Mouse (Mus musculus): ENCODE data around the gene Epor.

- no peak for TF ChIP-seq EP300 (IDR thresholded peaks at IDR 0.05; ENCODE audit: low read depth)
- TF ChIP-seq CTCF (IDR thresholded peaks at IDR 0.05; ENCODE audit: low read depth): no peak
Measured at GRCm38 (mm10) chr9:21923036-21923435, 40.3 kb downstream of the Epor start.

Measured in liver, embryonic 14.5 days (tissue).